Mouse (Mus musculus) heart, postnatal 0 days (tissue): ENCODE results near the gene Prkg1. TPM values are rescaled to one million over a fixed set of nuclear protein-coding genes. Genes with fewer than 3 reads are reported as not detected.

Source experiments
- ATAC-seq: fragments of 200-750 bp; cut with Nextera tagmentation; 2 replicates; pipeline ENCODE4 v1.8.0; 2017; ENCODE audit warnings: low read depth, moderate number of reproducible peaks, moderate library complexity; ENCODE audit not compliant: insufficient read depth
- DNase-seq: peaks from one replicate; pipeline ENCODE4 v3.0.0-alpha.2; 2016; ENCODE audit warnings: low spot score
- H3K27ac ChIP-seq: fragments of 300-500 bp; sonication (generic); 2 replicates; pipeline ENCODE4 v1.5.1; 2014; ENCODE audit warnings: low read depth, mild to moderate bottlenecking
- H3K27me3 ChIP-seq: fragments of 300-500 bp; sonication (generic); 2 replicates; pipeline ENCODE4 v1.6.1; 2014; ENCODE audit warnings: low read length, mixed read lengths; ENCODE audit not compliant: control insufficient read depth, insufficient read depth
- H3K36me3 ChIP-seq: fragments of 300-500 bp; sonication (generic); replicated peaks from 2 replicates; pipeline ENCODE4 v1.6.1; 2014; ENCODE audit warnings: low read length, mixed read lengths; ENCODE audit not compliant: control insufficient read depth, insufficient read depth
- H3K4me1 ChIP-seq: fragments of 300-500 bp; sonication (generic); 2 replicates; pipeline ENCODE4 v1.6.1; 2014; ENCODE audit warnings: antibody characterized with exemption; ENCODE audit not compliant: control insufficient read depth, insufficient read depth
- H3K4me2 ChIP-seq: fragments of 300-500 bp; sonication (generic); 2 replicates; pipeline ENCODE4 v1.6.1; 2014; ENCODE audit warnings: low read depth, mild to moderate bottlenecking, low read length, moderate library complexity
- H3K4me3 ChIP-seq: fragments of 300-500 bp; sonication (generic); 2 replicates; pipeline ENCODE4 v1.5.1; 2014; ENCODE audit warnings: low read depth, low read length
- H3K9ac ChIP-seq: fragments of 300-500 bp; sonication (generic); replicated peaks from 2 replicates; pipeline ENCODE4 v1.6.1; 2014; ENCODE audit warnings: low read depth, low read length, mixed read lengths
- H3K9me3 ChIP-seq: fragments of 300-500 bp; sonication (generic); replicated peaks from 2 replicates; pipeline ENCODE4 v1.6.1; 2016; ENCODE audit warnings: low read length; ENCODE audit not compliant: control insufficient read depth
- CTCF ChIP-seq: IDR thresholded peaks from 2 replicates; pipeline ENCODE4 v1.5.1; 2016; ENCODE audit warnings: antibody characterized with exemption, control low read depth, low read depth
- EP300 ChIP-seq: IDR thresholded peaks from 2 replicates; pipeline ENCODE4 v1.6.1; 2016; ENCODE audit warnings: antibody characterized with exemption, low read depth
- WGBS: fragments of 180-500 bp; shearing (Covaris S2); extraction: QIAGEN DNeasy Blood & Tissue Kit; methylation state at CpG from one replicate; pipeline ENCODE4 v1.1.7; 2014; 5-methylcytosine and 5-hydroxymethylcytosine counted together
- polyA plus RNA-seq: library from polyadenylated mRNA; unstranded; fragments of >200 nt; fragmentation: Nextera tagmentation; extraction: Ambion mirVana; gene quantifications from 2 replicates; pipeline ENCODE4 v1.2.1, GENCODE M21; 2015
- total RNA-seq: library from RNA; depleted of rRNA; stranded (reverse); fragments of >200 nt; gene quantifications from 2 replicates; pipeline ENCODE4 v1.2.3, GENCODE M21; 2014; ENCODE audit warnings: low replicate concordance

The Prkg1 gene
- total and polyA plus RNA-seq, 2 experiments from 2014 or later: 4.5 to 14.6 TPM

DNA sequence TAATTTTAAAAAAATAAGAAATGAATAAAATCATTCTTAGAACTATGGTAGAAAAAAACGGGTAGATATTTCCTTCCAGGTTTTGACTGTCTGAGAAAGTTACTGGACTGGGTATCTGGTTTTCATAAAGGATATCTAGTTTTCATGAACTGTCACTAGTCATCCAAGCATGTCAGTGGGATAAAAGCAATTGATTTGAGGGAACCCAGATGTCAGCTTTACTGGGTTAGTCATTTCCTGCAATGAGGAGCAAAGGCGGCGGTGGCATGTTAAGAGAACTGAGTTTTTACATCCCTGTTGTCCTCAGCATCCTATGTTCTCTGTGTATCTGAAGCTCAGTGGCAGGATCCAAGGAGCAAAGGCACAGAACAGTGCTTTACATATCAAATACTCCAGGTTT lies 1201.0 kb downstream of the Prkg1 start:
- DNase-seq (no peak), ATAC-seq (no peak)
- Histone ChIP-seq H3K9ac (no peak overlapping the region), H3K36me3 (no peaks in the 10 kb centered on the region), H3K4me1 (no peaks in the 10 kb centered on the region), H3K9me3 (no peaks in the 10 kb centered on the region), H3K27me3 (no peaks in the 10 kb centered on the region), H3K4me3 (no peak overlapping the region), H3K27ac (no peak overlapping the region), H3K4me2 (no peak overlapping the region)
- WGBS: 56% methylated on average over 3 of the region's 3 CpGs
- TF ChIP-seq CTCF (no peak), EP300 (no peak)

DNA sequence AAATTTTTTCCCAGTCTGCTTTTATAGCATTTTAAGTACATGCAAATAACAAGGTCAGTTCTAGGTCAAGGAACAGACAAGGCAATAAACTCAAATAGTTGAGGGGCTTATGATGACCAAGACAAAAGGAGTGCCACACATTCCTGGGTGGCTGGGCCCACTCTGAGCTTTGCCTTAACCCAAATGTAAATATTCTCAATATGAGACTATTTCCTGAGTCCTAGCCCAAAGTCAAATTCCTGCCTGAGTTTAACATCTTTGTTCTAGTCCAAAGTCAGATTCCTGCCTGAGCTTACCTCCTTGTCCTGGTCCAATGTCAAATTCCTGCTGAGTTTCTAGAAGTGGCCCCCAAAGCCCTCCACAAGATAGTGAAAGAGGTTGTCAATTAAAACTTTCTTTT lies 1206.8 kb downstream of the Prkg1 start:
- no peaks in the 10 kb centered on the region for H3K36me3 ChIP-seq
- no peak for ATAC-seq

GRCm38 (mm10) chr19:30554467-30554881 lies 1210.4 kb downstream of the Prkg1 start:
- TF ChIP-seq CTCF (peak; percentile 83), EP300 (no peak)
- Histone ChIP-seq H3K27me3 (peaks cover 18% of the 10 kb centered on the region), H3K9ac (peak overlapping the region; percentile 32; the same call in 1 of the 2 replicates), H3K4me1 (0 out of 2 replicates have a peak, but pooled peaks cover 2% of the 10 kb centered on the region), H3K27ac (no peak overlapping the region), H3K4me2 (peak overlapping the region; percentile 58), H3K4me3 (peak overlapping the region; percentile 24), H3K9me3 (no peaks in the 10 kb centered on the region), H3K36me3 (no peaks in the 10 kb centered on the region)
- ATAC-seq (no peak), DNase-seq (peak; percentile 41)
- 2% methylated on average over 12 of the region's 12 CpGs for WGBS

More for the DNA sequence above, 1206.8 kb downstream of the Prkg1 start:
- TF ChIP-seq CTCF (no peak), EP300 (no peak)
- DNase-seq: no peak
- Histone ChIP-seq H3K4me2 (no peak overlapping the region), H3K27me3 (no peaks in the 10 kb centered on the region), H3K9ac (no peak overlapping the region), H3K9me3 (no peaks in the 10 kb centered on the region), H3K4me1 (no peaks in the 10 kb centered on the region), H3K27ac (no peak overlapping the region), H3K4me3 (no peak overlapping the region)

- Histone ChIP-seq H3K27me3 (peaks cover 25% of the 10 kb centered on the region), H3K27ac (no peak overlapping the region), H3K4me1 (peaks cover 8% of the 10 kb centered on the region; the same call in 1 of the 2 replicates), H3K4me3 (no peak overlapping the region), H3K9ac (no peak overlapping the region), H3K9me3 (no peaks in the 10 kb centered on the region), H3K36me3 (no peaks in the 10 kb centered on the region), H3K4me2 (no peak overlapping the region)
- ATAC-seq (no peak), DNase-seq (no peak)
- 25% methylated on average over 4 of the region's 4 CpGs for WGBS
- no peak for TF ChIP-seq EP300
- TF ChIP-seq CTCF: no peak
These were observed 1211.1 kb downstream of the Prkg1 start for GRCm38 (mm10) chr19:30553740-30554139.

GRCm38 (mm10) chr19:30552260-30552659 lies 1212.6 kb downstream of the Prkg1 start:
- H3K27ac ChIP-seq: no peak overlapping the region
- no peak overlapping the region for H3K9ac ChIP-seq
- no peak overlapping the region for H3K4me2 ChIP-seq
- peaks cover 8% of the 10 kb centered on the region; the same call in 1 of the 2 replicates for H3K4me1 ChIP-seq
- DNase-seq: no peak
- ATAC-seq: no peak
- no peaks in the 10 kb centered on the region for H3K36me3 ChIP-seq
- no peak overlapping the region for H3K4me3 ChIP-seq
- 67% methylated on average over 8 of the region's 8 CpGs for WGBS
- no peaks in the 10 kb centered on the region for H3K9me3 ChIP-seq
- H3K27me3 ChIP-seq: peaks cover 40% of the 10 kb centered on the region
- no peak for TF ChIP-seq CTCF
- TF ChIP-seq EP300: no peak
